Mouse (Mus musculus) testis, adult 2 months (tissue): ENCODE measurements around the gene Mylk.

Experiments used
- CTCF ChIP-seq: fragments of 200-500 bp; IDR thresholded peaks from 2 replicates; pipeline ENCODE4 v1.5.1; 2012; ENCODE audit warnings: low read depth, mild to moderate bottlenecking, inconsistent platforms, low read length, moderate library complexity; ENCODE audit not compliant: control insufficient read depth, insufficient read depth, insufficient replicate concordance
- POLR2A ChIP-seq: fragments of 200-500 bp; IDR thresholded peaks from 2 replicates; pipeline ENCODE4 v1.6.1; 2012; ENCODE audit warnings: low read depth, mild to moderate bottlenecking, inconsistent platforms, low read length, moderate library complexity; ENCODE audit not compliant: control insufficient read depth

DNA sequence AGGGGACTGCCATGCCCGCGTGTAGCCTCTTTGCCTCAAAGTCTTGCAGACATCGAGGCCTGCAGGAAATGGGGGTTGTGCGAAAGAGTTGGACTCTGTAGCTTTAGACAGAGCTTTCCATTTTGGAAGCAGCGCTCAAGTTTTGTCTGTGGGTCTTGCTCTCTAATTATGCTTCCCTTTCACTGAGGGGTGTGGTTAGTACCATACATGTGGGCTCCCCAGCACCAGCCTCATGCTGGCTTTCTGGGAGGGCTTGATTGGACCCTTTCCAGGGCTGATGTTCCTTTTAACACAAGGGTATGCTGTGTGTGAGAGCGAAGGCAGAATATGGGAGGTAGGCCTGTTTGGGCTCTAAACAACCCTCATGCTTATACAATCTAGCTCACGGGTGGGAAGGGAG, 12.0 kb downstream of the Mylk start:
- TF ChIP-seq CTCF (no peak), POLR2A (no peak)
